Mouse (Mus musculus) T-helper 2 cell (primary cell): ENCODE data around the gene Ctsa.

Source experiments
- in situ Hi-C: fragments of 300-600 bp; cut with MboI, MseI; formaldehyde crosslinking; loops from one replicate; pipeline ENCODE4 v1.15.1; 2025; ENCODE audit warnings: high pct_unique_total_duplicates

The Ctsa gene

GRCm38 (mm10) chr2:164804533-164805331 lies 27.9 kb upstream of the Ctsa start, which contains the start of the genes Acot8 and Zswim3:
Gene Acot8 (minus strand): TSS chr2:164804882.
Gene Zswim3 (plus strand): TSS chr2:164805098.
- in situ Hi-C loops = no loop called here

DNA sequence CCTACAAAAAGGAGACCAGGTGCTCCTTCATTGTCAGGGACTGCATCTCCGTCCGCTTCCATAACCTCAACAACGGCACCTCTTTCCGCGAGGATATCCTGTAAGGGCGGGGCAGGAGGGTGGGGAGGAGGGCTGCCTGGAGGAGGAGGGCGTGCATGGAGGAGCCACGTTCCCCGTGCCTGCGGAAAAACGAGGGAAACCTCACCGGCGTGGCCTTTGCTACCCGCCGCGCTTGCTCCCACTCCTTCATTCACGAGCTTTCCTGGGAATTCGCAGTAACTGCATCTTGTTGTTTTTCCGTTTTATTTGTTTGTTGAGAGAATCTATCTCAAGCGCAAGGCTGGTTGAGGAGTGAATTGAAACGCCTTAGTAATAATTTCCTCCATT lies 27.3 kb upstream of the Ctsa start:
- in situ Hi-C loops = no loop called here

- in situ Hi-C loops = no loop called here
Observed at GRCm38 (mm10) chr2:164806614-164807013, 26.1 kb upstream of the Ctsa start.

DNA sequence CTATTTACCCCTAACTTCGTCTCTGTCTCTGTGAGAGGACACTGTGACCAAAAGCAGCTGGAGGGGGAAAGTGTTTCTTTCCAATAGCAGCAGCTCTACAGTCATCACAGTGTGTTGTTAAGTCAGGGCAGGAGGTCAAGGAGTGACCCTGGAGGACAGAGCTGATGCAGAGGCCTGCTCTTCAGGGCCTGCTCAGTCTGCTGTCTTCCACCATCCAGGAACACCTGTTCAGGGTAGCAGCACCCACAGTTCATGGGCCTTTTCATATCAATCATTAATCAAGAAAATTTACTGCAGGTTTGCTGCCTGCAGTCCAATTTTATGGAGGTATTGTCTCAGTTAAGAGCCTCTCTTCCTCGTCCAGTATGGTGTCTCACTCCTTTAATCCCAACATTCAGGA lies 19.1 kb upstream of the Ctsa start:
- in situ Hi-C loops = no loop called here

- in situ Hi-C loops = no loop called here
Observed at GRCm38 (mm10) chr2:164815348-164815747, 17.3 kb upstream of the Ctsa start.

- in situ Hi-C loops = no loop called here
Observed at GRCm38 (mm10) chr2:164815821-164816220, 16.9 kb upstream of the Ctsa start.

- in situ Hi-C loops = no loop called here
Observed at GRCm38 (mm10) chr2:164817206-164817605, 15.5 kb upstream of the Ctsa start.

- in situ Hi-C loops = no loop called here
Observed at GRCm38 (mm10) chr2:164817703-164818102, 15.0 kb upstream of the Ctsa start.

GRCm38 (mm10) chr2:164821060-164821459 lies 11.6 kb upstream of the Ctsa start:
- in situ Hi-C loops = no loop called here

- in situ Hi-C loops = no loop called here
Observed at GRCm38 (mm10) chr2:164822636-164823165, 10.0 kb upstream of the Ctsa start, which contains the start of gene Zswim1. Gene Zswim1 (plus strand): TSS chr2:164822686.

GRCm38 (mm10) chr2:164823181-164823585 lies 9.5 kb upstream of the Ctsa start:
- in situ Hi-C loops = no loop called here

DNA sequence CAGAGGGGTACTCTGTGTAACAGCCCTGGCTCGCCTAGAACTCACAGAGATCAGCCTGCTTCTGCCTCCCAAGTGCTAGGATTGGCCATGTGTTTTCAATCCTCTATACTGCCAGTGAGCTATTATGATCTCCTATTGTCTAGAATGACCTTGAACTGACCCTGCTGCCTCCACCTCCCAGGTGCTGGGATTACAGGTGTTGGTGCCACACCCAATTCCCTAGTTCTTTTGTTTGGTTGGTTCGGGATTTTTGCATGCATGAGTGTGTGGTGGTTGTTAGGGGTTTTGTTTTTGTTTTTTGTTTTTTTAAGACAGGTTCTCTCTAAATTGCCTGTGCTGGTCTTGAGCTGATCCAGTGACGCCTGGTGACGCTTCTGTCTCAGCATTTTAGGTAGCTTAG lies 8.7 kb upstream of the Ctsa start:
- in situ Hi-C loops = no loop called here

- in situ Hi-C loops = no loop called here
Observed at GRCm38 (mm10) chr2:164825521-164825920, 7.2 kb upstream of the Ctsa start.

GRCm38 (mm10) chr2:164827146-164827850 lies 5.4 kb upstream of the Ctsa start:
- in situ Hi-C loops = no loop called here

DNA sequence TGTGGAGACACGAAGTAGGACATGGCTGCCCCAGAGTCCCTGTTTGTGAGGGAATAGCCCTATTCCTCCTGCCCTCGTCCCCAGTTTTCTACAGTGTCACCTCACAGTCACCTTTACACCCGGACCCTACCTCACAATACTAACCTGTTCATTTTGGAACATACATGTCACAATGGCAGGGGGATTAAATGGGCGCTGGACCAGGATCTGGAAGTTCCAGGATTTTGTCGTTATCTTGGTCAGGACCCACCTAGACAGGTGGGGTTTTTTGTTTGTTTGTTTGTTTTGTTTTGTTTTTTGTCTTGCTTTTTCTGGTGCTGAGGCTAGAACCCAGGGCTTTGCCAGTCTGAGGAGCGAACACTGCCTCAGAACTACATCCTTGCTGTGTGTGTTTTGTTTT lies 4.2 kb upstream of the Ctsa start, which contains the start of gene Spata25:
TSS of gene Spata25 (minus strand) at position 101 of the 400 bp plus-strand sequence.
- in situ Hi-C loops = no loop called here

DNA sequence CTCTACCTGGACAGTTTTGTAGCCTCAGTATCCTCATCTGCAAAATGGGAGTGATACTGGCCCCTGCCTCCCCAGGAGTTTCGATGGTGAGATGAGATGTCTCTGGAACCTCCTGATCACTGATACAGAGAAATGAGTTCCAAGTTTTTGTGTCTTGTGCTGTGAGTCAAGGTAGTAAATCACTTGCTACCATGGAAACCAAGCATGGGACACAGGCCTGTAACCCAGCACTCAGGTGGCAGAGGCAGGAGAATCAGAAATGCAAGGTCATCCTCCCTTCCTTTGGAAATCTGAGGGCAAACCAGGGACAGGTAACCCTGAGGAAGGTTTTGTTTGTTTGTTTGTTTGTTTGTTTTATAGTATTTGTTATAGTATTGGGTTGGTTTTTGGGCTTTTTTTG lies 3.6 kb upstream of the Ctsa start:
- in situ Hi-C loops = no loop called here

DNA sequence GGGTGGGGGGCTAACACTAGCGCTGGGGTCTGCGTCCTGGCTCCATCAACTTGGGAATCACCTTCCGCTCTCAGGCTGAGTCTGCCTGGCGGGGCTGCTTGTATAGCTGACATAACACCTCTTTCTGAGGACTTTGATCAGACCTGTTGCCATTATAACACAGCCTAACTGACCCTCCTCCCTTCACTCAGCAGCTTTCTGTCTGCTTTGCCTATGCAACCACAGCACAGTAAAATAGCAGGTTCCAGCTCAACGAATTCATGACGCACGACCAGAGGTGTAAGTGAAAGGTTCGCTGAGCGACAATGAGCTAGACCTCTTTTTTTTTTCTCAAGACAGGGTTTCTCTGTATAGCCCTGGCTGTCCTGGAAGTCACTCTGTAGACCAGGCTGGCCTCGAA lies 1.6 kb upstream of the Ctsa start:
- in situ Hi-C loops = no loop called here

DNA sequence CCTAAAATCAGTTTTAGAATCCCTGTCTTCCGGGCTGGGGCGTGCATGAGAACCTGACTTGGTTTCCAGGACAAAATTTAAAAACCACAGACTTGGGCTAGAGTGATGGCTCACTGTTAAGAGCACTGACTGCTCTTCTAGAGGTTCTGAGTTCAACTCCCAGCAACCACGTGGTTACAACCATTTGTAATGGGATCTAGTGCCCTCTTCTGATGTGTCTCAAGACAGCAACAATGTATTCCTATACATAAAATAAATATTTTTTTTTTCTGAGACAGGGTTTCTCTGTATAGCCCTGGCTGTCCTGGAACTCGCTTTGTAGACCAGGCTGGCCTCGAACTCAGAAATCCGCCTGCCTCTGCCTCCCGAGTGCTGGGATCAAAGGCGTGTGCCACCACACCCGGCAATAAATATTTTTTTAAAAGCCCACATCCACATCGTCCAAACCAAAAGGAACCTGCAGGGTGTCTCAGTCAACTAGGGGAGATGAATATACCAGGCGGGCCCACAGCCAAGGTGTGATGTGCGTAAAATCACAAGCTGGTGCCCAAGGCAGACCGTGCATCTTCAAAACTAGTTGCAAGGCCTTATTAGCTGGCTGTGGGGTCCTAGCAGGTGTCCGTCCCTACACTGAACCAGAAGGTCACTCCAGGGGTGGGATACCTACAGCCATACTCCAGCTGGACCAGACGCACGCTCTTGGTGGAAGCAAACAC lies 483 bp upstream of the Ctsa start:
- in situ Hi-C loops = no loop called here

DNA sequence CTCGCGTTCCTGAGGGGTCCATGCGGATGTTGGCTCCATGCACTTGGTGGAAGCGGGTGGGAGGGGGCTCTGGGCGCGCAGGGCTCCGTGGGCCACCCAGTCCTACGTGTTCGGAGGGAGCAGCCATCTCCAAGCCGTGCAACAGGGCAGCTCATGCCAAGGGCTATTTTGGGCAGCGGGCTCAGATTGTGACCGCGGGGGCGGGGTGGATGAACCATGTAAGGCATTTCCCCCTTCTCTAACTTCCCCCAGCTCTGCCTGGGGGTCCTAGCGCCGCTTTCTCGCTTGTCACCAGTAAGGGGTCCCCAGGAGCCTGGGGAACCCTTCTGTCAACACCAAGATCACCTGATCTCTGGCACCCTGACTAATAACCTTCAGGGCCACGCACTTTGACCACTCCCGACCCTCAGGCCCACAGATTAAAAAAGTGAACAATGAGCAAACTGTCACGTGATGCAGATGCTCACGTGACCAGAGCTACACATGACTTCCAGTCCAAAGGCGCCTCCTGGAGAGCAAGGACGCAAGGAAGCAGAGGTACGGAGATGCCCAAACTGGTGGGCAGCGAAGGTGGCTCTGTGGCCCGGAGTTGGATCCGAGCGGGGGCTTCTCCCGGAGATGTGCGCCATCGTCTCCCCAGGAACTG lies 764 bp downstream of the Ctsa start, which contains the start of gene Neurl2:
TSS of gene Neurl2 (minus strand) at position 143 of the 646 bp plus-strand sequence.
- in situ Hi-C loops = no loop called here

GRCm38 (mm10) chr2:164834531-164834930 lies 1.9 kb downstream of the Ctsa start:
- in situ Hi-C loops = no loop called here

DNA sequence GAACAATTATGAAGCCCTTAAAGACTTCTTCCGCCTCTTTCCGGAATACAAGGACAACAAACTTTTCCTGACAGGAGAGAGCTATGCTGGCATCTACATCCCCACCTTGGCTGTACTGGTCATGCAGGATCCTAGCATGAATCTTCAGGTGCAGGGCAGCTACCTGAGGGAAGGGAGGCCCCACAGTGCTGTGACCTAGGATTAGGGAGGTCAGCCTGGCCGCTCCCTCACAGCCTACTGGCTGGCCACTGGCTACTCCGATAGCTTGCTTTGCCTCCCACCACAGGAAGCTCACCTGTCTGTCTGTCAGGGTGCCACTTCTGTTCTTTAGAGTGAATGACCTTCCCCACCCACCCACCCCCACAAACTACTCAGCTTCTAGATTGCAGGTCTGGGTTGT lies 2.5 kb downstream of the Ctsa start:
- in situ Hi-C loops = no loop called here
